Mouse (Mus musculus) thymus, postnatal 10 days (tissue): ENCODE data around the gene Styxl1.

ENCODE experiments used
- DNase-seq, 2 experiments: peaks; one replicate each; pipeline ENCODE4 v3.0.0; 2021; ENCODE audit warnings: low spot score in 2 of 2

Gene Styxl1

GRCm38 (mm10) chr5:135764971-135765370 lies 13.2 kb downstream of the Styxl1 start:
- DNase-seq = no peak

DNA sequence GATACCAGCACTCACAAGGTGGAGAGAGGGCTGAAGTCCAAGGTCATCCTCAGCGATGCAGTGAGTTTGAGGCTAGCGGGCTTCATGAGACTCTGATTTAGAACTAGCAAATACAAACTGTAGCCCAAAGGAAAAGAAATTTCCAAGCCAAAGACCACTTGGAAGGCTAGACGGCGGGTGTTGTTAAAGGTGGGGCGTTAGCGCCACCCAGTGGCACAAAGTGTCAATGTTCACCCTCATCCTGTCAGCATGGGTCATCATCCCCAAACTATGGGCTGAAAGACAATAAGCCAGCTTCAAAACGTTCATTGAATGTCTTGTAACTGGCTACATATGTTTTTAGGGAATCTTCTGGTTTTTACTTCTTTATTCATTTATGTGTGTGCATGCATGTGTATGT lies 14.7 kb downstream of the Styxl1 start:
- DNase-seq = peak; percentile 20 to 74

GRCm38 (mm10) chr5:135761881-135762280 lies 16.3 kb downstream of the Styxl1 start:
- no peak for DNase-seq

DNA sequence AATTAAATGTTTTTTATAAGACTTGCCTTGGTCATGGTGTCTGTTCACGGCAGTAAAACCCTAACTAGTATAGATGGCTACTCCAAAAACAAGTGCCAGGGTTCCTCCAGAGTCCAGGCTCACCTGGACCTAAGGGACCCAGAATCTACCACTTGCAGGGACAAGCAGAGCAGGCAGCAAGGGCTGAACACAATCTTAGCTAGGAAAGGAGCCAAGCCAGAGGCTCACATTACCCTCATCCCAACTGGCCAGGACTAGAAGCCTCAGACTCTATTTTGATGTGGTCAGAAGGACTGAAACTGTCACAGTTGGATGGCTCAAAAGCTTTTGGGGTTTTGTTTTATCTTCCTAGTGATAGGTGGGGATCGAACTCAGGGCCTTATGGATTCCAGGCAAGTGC lies 26.6 kb downstream of the Styxl1 start:
- DNase-seq = no peak

DNA sequence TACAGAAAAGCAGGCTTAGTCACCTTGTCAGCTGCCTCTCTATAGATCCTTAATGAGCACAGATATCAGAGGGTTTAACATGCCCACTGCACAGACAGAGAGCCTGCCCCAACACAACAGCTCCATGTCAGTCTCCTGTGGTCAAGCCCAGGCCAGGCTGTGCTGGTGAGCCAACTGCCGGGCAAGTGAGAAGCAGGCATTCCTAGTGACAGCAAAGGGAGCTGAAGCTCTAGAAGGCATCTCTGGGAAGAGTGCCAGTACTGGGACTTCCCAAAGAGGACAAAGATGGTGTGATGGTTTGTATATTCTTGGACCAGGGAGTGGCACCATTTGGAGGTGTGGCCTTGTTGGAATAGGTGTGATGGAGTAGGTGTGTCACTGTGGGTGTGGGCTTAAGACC lies 27.1 kb downstream of the Styxl1 start:
- no peak for DNase-seq

- no peak for DNase-seq
Observed at GRCm38 (mm10) chr5:135744742-135745141, 33.4 kb downstream of the Styxl1 start.

- DNase-seq = peak; percentile 86 to 91
Observed at GRCm38 (mm10) chr5:135743741-135744609, 34.2 kb downstream of the Styxl1 start, which contains the start of gene Tmem120a. Tmem120a (minus strand) TSS chr5:135744448.

DNA sequence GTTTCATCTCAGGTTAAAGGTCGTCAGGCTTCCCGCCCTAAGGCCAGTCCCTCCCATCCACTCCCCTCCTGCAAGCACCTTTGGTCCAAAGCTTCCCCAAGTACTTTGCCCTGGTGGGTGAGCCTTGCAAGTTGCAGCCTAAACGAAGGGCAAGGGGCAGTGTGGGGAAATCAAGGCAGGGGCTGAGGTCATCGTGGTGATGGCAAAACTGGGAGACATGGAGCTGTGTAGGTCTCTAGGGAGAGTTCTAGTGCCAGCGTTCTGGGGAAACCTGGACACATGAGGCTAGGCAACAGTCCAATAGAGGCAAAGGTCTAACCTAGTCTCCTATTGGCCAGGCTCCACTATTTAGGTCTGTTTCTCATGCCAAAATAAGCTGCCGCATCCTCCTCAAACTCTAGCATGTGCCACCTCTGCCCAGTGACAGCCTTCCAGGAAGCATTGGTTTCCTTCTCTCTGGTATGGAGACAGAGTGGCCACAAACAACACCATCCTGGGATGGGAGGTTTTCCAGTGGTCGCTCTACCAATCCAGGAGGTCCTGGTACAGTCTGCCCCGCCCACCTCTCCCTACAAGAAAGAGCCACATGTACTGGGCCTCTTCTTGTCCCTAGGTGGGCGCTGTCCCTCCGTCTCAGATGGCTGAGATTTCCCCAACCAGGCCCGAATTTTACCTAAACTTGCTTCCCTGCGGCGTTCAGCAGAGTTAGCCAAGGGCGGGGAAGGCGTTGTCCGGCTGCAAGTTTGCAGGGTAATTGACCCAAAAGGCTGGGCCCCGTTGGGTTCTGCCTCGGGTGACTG lies 35.0 kb downstream of the Styxl1 start:
- no peak for DNase-seq

DNA sequence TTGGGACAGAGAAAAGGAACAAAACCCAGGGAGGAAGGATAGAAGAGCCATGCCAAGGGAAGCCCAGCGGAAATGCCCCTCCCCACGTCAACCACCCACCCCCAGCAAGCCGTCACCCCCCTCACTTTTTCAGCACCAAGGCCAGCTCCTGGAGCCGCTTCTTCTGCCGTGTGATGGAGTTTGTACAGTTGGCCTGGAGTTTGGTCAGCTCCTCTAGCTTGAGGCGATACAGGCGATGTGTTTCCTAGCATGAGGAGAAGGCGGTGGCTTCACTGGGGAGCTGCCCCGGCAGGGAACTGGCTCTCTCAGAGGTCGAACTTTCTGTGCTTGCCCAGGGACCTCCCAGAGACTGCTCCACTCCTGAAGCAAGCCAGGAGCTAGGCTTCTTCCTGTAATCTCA lies 36.0 kb downstream of the Styxl1 start:
- no peak for DNase-seq

DNA sequence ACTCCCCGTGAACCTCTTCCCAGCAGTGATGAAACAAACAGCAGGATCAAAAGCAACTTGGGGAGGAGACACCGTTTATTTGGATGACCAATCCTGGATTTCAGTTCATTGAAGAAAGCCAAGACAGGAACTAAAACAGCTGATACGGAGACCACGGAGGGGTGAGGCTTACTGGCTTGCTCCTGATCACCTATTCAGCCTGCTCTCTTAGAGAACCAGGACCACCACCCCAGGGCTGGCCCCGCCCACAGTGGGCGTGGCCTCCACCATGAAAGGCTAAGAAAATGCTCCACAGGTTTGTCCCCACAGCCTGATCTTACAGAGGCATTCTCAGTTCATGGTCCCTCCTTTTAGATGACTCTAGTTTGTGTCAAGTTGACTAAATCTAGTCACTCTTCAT lies 39.9 kb downstream of the Styxl1 start:
- no peak for DNase-seq

DNA sequence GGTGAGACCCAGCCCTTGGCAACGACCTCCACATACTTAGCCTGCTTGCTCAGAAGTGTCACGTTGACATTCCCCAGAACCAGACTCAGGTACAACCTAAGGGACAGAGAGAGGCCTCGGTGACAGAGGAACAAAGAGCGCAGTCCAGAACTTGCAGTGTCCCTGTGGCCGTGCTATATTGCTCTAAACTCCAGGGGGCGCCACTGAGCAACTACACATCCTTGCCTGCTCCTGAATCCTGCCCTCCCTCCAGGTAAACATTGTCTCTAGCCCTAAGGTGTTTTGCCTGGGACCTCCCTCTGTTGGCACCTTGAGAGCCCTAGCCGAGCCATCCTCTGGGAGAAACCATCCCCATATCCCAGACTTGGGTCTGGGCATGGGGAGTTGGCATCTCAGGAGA lies 41.0 kb downstream of the Styxl1 start:
- peak in 1 of 2 experiments; percentile 19 for DNase-seq

DNA sequence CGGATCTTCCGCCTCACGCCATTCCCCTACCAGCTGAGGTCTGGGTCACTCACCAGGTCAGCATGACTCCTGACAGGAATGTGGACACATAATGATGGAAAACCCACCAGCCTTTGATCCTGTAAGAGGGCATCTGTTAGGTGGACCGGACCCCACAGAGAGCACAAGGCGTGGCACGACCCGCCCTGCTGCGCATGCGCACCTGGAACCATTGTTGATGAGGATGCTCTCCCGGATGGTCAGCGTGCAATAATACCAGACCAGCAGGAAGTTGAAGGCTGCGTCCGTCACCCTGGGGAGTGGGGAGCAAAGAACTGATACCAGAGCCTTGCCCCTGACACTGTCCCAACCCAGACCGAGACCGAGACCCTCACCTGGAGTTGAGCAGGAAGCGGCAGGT lies 41.6 kb downstream of the Styxl1 start:
- no peak for DNase-seq

DNA sequence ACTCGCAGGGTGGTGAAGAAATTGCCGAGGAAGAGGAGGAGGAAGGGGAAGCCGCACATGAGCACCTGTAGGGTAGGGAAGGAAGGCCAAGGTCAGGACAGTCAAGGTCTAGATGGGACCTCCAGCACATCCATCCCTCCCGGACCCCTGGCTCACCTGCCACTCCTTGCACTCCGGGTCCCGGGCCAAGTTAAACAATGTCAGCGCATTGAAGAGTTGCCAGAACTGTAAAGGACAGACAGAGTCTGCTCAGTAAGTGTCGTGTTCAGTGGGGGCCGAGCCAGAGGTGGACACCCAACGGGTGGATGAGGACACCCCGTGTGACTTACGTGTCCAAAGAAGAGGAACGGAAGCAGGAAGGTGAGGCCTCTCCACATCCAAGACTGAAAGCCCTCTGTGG lies 42.4 kb downstream of the Styxl1 start:
- no peak for DNase-seq

DNA sequence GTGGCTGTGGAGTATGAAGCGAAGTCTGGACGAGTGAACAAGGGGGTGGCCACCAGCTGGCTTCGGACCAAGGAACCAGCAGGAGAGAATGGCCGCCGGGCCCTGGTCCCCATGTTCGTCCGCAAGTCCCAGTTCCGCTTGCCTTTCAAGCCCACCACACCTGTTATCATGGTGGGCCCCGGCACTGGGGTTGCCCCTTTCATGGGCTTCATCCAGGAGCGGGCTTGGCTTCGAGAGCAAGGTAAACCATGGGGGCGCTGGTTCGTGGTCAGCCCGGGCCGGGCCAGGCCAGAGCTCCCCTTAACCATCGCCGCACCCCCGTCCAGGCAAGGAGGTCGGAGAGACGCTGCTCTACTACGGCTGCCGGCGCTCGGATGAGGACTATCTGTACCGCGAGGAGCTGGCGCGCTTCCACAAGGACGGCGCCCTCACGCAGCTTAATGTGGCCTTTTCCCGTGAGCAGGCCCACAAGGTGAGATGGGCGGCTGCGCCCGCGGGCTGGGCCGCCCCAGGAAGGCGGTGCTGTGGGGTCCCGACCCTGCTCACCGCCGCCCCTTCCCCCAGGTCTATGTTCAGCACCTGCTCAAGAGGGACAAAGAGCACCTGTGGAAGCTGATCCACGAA lies 44.0 kb downstream of the Styxl1 start:
- DNase-seq = no peak

DNA sequence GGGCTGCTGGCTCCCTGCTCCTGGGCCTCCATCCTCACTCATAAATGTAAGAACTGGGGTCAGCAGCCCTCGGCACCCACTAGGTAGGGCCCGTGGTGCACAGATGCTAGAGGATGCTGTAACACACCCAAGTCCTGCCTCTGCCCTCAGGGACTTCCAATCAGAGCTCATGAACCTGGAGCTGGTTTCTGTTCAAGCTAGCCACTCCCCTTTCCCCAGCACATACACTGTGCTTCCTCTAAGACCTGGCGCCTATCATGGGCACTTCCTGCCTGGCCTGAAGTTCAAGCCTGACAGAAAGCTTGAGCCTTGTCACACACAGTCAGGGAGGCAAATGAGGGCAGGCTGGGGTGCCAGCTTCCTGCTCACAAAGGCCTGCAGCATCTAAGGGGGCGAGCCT lies 45.1 kb downstream of the Styxl1 start:
- no peak for DNase-seq

- DNase-seq = no peak
Observed at GRCm38 (mm10) chr5:135731322-135731721, 46.9 kb downstream of the Styxl1 start.

DNA sequence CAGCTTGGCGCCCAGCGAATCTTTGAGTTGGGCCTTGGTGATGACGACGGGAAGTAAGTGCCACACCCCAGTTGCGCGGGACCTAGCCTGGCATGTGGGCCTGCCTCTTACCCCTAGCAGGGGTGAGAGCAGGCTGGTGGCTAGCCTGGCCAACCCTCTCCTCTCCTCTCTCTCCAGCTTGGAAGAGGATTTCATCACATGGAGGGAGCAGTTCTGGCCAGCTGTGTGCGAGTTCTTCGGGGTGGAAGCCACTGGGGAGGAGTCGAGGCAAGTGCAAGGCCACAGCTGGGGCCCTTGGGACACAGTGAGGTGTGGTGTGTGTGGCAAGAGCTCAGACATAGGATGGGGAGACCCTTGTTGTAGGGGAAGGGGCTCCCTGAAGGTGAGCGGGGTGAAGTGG lies 47.3 kb downstream of the Styxl1 start:
- DNase-seq = no peak

DNA sequence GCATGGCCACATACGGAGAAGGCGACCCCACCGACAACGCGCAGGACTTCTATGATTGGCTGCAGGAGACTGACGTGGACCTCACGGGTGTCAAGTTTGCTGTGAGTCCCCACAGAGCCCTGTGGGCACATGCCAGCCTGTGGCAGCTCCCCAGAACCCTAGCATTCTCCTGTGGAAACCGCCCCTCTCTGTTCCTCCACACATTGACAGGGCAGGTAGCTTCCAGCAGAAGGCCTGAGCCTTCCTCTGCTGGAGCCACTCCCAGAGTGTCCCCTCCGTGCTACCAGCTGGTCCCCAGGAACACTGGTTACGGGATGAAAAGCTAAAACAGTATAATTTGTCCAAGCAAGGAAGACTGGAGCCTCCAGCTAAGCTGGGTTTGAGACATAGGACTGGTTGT lies 47.9 kb downstream of the Styxl1 start:
- no peak for DNase-seq

- DNase-seq = no peak
Observed at GRCm38 (mm10) chr5:135729351-135729750, 48.8 kb downstream of the Styxl1 start.

DNA sequence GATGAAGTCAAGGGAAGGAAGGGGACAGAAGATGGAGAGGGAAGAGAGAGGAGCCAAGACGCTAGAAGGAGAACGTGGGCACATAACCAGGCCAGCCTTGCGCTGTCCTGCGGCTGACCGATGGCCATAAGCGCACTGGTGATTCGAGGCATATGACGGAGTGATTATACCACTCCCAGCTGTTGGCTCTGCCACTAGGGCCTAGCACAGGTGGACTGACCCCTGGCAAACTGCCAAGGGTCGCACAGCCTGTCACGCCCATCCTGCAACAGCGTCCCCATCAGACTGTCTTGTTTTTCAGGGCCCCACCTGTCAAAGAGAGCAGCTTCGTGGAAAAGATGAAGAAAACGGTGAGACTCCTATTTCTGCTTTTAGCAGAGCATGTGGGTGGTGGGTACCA lies 49.8 kb downstream of the Styxl1 start:
- no peak for DNase-seq

DNA sequence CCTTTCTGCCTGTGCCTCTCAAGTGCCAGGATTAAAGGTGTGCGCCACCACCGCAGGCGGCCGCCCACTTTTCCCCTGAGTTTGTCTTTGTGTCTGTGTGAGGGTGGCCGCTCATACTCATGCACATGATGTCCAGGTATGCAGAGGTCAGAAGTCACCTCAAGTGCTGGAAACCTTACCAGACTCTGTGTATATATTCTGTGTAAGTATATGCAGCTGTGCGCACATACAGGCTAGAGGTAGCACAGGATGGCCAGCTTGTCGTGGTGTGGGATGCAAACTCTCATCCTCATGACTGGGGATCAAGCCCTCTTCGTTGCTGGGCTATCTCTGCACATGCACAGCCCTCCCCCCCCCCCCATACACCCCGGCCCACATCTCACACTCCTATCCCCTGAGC lies 50.3 kb downstream of the Styxl1 start:
- DNase-seq = no peak

DNA sequence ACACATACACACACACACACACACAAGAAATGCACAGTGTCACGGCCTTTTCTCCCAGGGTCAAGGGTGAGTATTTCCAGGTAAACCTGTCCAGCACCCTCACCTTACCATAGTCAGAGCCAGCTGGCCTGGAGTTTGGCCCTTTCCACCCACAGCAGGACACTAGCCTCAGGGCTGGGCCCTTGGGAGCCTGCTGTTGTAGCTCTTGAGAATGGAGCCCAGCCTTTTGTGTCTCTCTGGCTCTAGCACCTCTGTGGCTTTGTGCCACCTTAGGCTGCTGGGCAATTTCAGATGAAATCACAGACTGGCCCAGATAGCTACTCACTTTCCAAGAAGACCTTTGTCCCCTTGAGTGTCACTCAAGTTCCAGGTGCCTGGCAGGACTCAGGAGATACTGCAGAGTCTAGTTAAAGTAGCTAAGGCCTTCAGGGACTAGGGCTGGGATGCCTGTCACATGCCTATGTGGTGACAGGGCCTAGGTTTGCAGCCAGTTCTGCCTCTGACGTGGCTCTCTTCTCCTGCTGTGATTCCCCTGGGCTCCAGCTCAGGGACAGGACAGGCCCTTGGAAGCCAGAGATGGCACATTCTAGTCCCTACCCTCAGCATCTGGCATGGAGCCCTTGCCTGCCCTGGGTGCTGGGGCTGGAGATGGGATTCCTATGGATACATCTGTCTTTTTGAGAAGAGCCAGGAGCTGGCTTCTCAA lies 51.4 kb downstream of the Styxl1 start:
- DNase-seq = no peak
